Mouse (Mus musculus) liver, postnatal 0 days (tissue): ENCODE measurements around the gene Dab1.

Experiments
- CTCF ChIP-seq: sonication (generic); IDR thresholded peaks from 2 replicates; pipeline ENCODE4 v1.5.1; 2016; ENCODE audit warnings: antibody characterized with exemption, low read depth
- EP300 ChIP-seq: IDR thresholded peaks from 2 replicates; pipeline ENCODE4 v1.6.1; 2016; ENCODE audit warnings: antibody characterized with exemption, low read depth, mild to moderate bottlenecking

- TF ChIP-seq CTCF: no peak
- no peak for TF ChIP-seq EP300
Observed at GRCm38 (mm10) chr4:104644862-104645261, 1025.7 kb downstream of the Dab1 start.
